Mouse (Mus musculus): ENCODE results near the gene Aig1.

- TF ChIP-seq CTCF (IDR thresholded peaks at IDR 0.05; ENCODE audit: extremely low read depth, insufficient read depth, insufficient read length, insufficient replicate concordance) (no peak), POLR2A (IDR thresholded peaks at IDR 0.05; ENCODE audit: low read depth, low read length) (no peak)
These were observed 172.5 kb downstream of the Aig1 start for GRCm38 (mm10) chr10:13696326-13696725.
